Mouse (Mus musculus): ENCODE results near the gene Tsc22d2.
"Not testable (repeated sequence)": the region's sequence is repeated elsewhere in the genome, so short reads cannot be mapped to it uniquely, and the experiment has no call there.

The Tsc22d2 gene

GRCm38 (mm10) chr3:58428861-58429260, 14.3 kb downstream of the Tsc22d2 start:
- no peak for DNase-seq (ENCODE audit: low read depth, low spot score)

- DNase-seq (ENCODE audit: low read depth, low spot score): no peak
Observed at GRCm38 (mm10) chr3:58434414-58434813, 19.9 kb downstream of the Tsc22d2 start.

- DNase-seq (ENCODE audit: low read depth, low spot score): peak; percentile 58
Observed at GRCm38 (mm10) chr3:58448230-58448629, 33.7 kb downstream of the Tsc22d2 start.

GRCm38 (mm10) chr3:58449487-58449886, 35.0 kb downstream of the Tsc22d2 start:
- no peak for DNase-seq (ENCODE audit: low read depth, low spot score)

GRCm38 (mm10) chr3:58454414-58455205, 40.1 kb downstream of the Tsc22d2 start:
- DNase-seq (ENCODE audit: low read depth, low spot score): no peak

GRCm38 (mm10) chr3:58455255-58455654, 40.7 kb downstream of the Tsc22d2 start:
- no peak for DNase-seq (ENCODE audit: low read depth, low spot score)

GRCm38 (mm10) chr3:58469655-58470437, 55.3 kb downstream of the Tsc22d2 start:
- no peak for DNase-seq (ENCODE audit: low read depth, low spot score)

- not testable (repeated sequence) for DNase-seq (ENCODE audit: low read depth, low spot score)
Observed at GRCm38 (mm10) chr3:58475298-58475697, 60.8 kb downstream of the Tsc22d2 start.

GRCm38 (mm10) chr3:58478755-58479455, 64.4 kb downstream of the Tsc22d2 start:
- DNase-seq (ENCODE audit: low read depth, low spot score): no peak

- peak; percentile 83 for DNase-seq (ENCODE audit: low read depth, low spot score)
Observed at GRCm38 (mm10) chr3:58485883-58486282, 71.4 kb downstream of the Tsc22d2 start.

GRCm38 (mm10) chr3:58487121-58487520, 72.6 kb downstream of the Tsc22d2 start:
- peak; percentile 36 for DNase-seq (ENCODE audit: low read depth, low spot score)

- no peak for DNase-seq (ENCODE audit: low read depth, low spot score)
Observed at GRCm38 (mm10) chr3:58487999-58488775, 73.7 kb downstream of the Tsc22d2 start.

- DNase-seq (ENCODE audit: low read depth, low spot score): peak; percentile 67
Observed at GRCm38 (mm10) chr3:58490787-58491186, 76.3 kb downstream of the Tsc22d2 start.

GRCm38 (mm10) chr3:58493621-58494020, 79.1 kb downstream of the Tsc22d2 start:
- no peak for DNase-seq (ENCODE audit: low read depth, low spot score)

- no peak for DNase-seq (ENCODE audit: low read depth, low spot score)
Observed at GRCm38 (mm10) chr3:58501961-58502360, 87.4 kb downstream of the Tsc22d2 start.

GRCm38 (mm10) chr3:58503720-58504333, 89.3 kb downstream of the Tsc22d2 start:
- DNase-seq (ENCODE audit: low read depth, low spot score): no peak

GRCm38 (mm10) chr3:58504676-58505075, 90.2 kb downstream of the Tsc22d2 start:
- DNase-seq (ENCODE audit: low read depth, low spot score): peak; percentile 60

- no peak for DNase-seq (ENCODE audit: low read depth, low spot score)
Observed at GRCm38 (mm10) chr3:58508020-58508750, 93.7 kb downstream of the Tsc22d2 start.

- DNase-seq (ENCODE audit: low read depth, low spot score): peak; percentile 71
Observed at GRCm38 (mm10) chr3:58511581-58511980, 97.1 kb downstream of the Tsc22d2 start.

- no peak for DNase-seq (ENCODE audit: low read depth, low spot score)
Observed at GRCm38 (mm10) chr3:58512740-58513139, 98.2 kb downstream of the Tsc22d2 start.

Measured in R1 (cell line).